Mouse (Mus musculus): Measurements from ENCODE around the gene Clec4n. TPM values are rescaled to one million over a fixed set of nuclear protein-coding genes. Genes with fewer than 3 reads are reported as not detected.

The Clec4n gene
- total and polyA plus RNA-seq, 3 experiments, result not detected

- DNase-seq (ENCODE audit: extremely low read depth), result no peak
- Histone ChIP-seq H3K9ac (ENCODE audit: insufficient read depth, low read depth) (no peak overlapping the region), H3K4me3 (replicated peaks in 1 of 3; ENCODE audit: low read depth in 2 of 3, low read length in 2 of 3, poor library complexity in 1 of 3) (no peak overlapping the region), H3K9me3 (replicated peaks; ENCODE audit: low read length) (no peaks in the 10 kb centered on the region), H3K4me1 (ENCODE audit: control insufficient read depth in 1 of 2, insufficient read depth in 2 of 2) (peaks cover 0 to 2% of the 10 kb centered on the region in 2 experiments; a peak in 1 of 4 replicates), H3K36me3 (replicated peaks in 1 of 2; ENCODE audit: control insufficient read depth in 1 of 2, insufficient read depth in 1 of 2, low read length in 1 of 2) (no peaks in the 10 kb centered on the region), H3K27ac (ENCODE audit: insufficient read depth, low read depth) (no peak overlapping the region), H3K27me3 (replicated peaks) (no peaks in the 10 kb centered on the region), H3K4me2 (ENCODE audit: insufficient read depth, low read depth, poor library complexity, severe bottlenecking) (no peak overlapping the region), H3K79me2 (replicated peaks; ENCODE audit: control insufficient read depth, extremely low read depth, insufficient read depth, poor library complexity, severe bottlenecking) (no peaks in the 10 kb centered on the region)
- in situ Hi-C loops (cut with MboI; ENCODE audit: low pct_ligation_motif_present, low pct_unique_long_range_greater_than_20kb, low sequenced_read_pairs) (loop anchor here (10.0 kb wide), 1 partner anchor 365 kb away; no protein-coding TSS in a partner anchor), dilution Hi-C loops (cut with MboI; ENCODE audit: extremely low pct_ligation_motif_present, extremely low pct_unique_long_range_greater_than_20kb, low sequenced_read_pairs) (no loop called here)
- no peak for TF ChIP-seq MEF2A (IDR thresholded peaks at IDR 0.05; ENCODE audit: borderline replicate concordance, low read depth, low read length)
- TF ChIP-seq USF1 (IDR thresholded peaks at IDR 0.05; ENCODE audit: low read depth, low read length), result no peak
- TF ChIP-seq MXI1 (IDR thresholded peaks at IDR 0.05; ENCODE audit: low read depth, low read length), result no peak
- no peak for TF ChIP-seq RCOR1 (conservative IDR thresholded peaks at IDR 0.05; ENCODE audit: low read depth, low read length)
- TF ChIP-seq MAX (IDR thresholded peaks at IDR 0.05; ENCODE audit: low read length), result no peak
- no peak for TF ChIP-seq SMC3 (IDR thresholded peaks at IDR 0.05; ENCODE audit: low read depth, low read length)
These were observed 30.4 kb downstream of the Clec4n start for GRCm38 (mm10) chr6:123259889-123260603.

GRCm38 (mm10) chr6:123260868-123261267 lies 31.2 kb downstream of the Clec4n start:
- H3K4me2 ChIP-seq (ENCODE audit: insufficient read depth, low read depth, poor library complexity, severe bottlenecking), result no peak overlapping the region
- H3K27ac ChIP-seq (ENCODE audit: insufficient read depth, low read depth), result no peak overlapping the region
- no peak overlapping the region for H3K9ac ChIP-seq (ENCODE audit: insufficient read depth, low read depth)
- dilution Hi-C loops (cut with MboI; ENCODE audit: extremely low pct_ligation_motif_present, extremely low pct_unique_long_range_greater_than_20kb, low sequenced_read_pairs) (no loop called here), in situ Hi-C loops (cut with MboI; ENCODE audit: low pct_ligation_motif_present, low pct_unique_long_range_greater_than_20kb, low sequenced_read_pairs) (no loop called here)
- H3K9me3 ChIP-seq (replicated peaks; ENCODE audit: low read length), result no peaks in the 10 kb centered on the region
- peaks cover under 1 to 3% of the 10 kb centered on the region in 2 experiments for H3K4me1 ChIP-seq (ENCODE audit: control insufficient read depth in 1 of 2, insufficient read depth in 2 of 2)
- no peak overlapping the region for H3K4me3 ChIP-seq (replicated peaks in 1 of 3; ENCODE audit: low read depth in 2 of 3, low read length in 2 of 3, poor library complexity in 1 of 3)
- no peaks in the 10 kb centered on the region for H3K79me2 ChIP-seq (replicated peaks; ENCODE audit: control insufficient read depth, extremely low read depth, insufficient read depth, poor library complexity, severe bottlenecking)
- no peaks in the 10 kb centered on the region for H3K27me3 ChIP-seq (replicated peaks)
- no peaks in the 10 kb centered on the region for H3K36me3 ChIP-seq (replicated peaks in 1 of 2; ENCODE audit: control insufficient read depth in 1 of 2, insufficient read depth in 1 of 2, low read length in 1 of 2)
- TF ChIP-seq MEF2A (IDR thresholded peaks at IDR 0.05; ENCODE audit: borderline replicate concordance, low read depth, low read length) (no peak), CHD2 (IDR thresholded peaks at IDR 0.05; ENCODE audit: low read length) (no peak), HCFC1 (IDR thresholded peaks at IDR 0.05; ENCODE audit: low read depth, low read length) (no peak), KAT2A (IDR thresholded peaks at IDR 0.05; ENCODE audit: insufficient replicate concordance, low read length) (no peak), MYC (IDR thresholded peaks at IDR 0.05; ENCODE audit: low read depth, low read length) (no peak), RCOR1 (conservative IDR thresholded peaks at IDR 0.05; ENCODE audit: low read depth, low read length) (no peak), GABPA (IDR thresholded peaks at IDR 0.05; ENCODE audit: insufficient replicate concordance, low read depth, low read length) (no peak), MAFK (IDR thresholded peaks at IDR 0.05; ENCODE audit: insufficient replicate concordance, low read length) (no peak), JUND (conservative IDR thresholded peaks at IDR 0.05; ENCODE audit: low read depth, low read length) (no peak), BHLHE40 (IDR thresholded peaks at IDR 0.05; ENCODE audit: low read depth, low read length) (no peak), ZKSCAN1 (IDR thresholded peaks at IDR 0.05; ENCODE audit: borderline replicate concordance, low read depth, low read length) (no peak), PAX5 (IDR thresholded peaks at IDR 0.05; ENCODE audit: low read length) (no peak), ZMIZ1 (IDR thresholded peaks at IDR 0.05; ENCODE audit: low read depth, low read length) (no peak), POLR2AphosphoS2 (IDR thresholded peaks at IDR 0.05; ENCODE audit: low read depth, low read length) (no peak)
- no peak for DNase-seq (ENCODE audit: extremely low read depth)
